Mouse (Mus musculus): ENCODE results near the gene Scaf11.

DNA sequence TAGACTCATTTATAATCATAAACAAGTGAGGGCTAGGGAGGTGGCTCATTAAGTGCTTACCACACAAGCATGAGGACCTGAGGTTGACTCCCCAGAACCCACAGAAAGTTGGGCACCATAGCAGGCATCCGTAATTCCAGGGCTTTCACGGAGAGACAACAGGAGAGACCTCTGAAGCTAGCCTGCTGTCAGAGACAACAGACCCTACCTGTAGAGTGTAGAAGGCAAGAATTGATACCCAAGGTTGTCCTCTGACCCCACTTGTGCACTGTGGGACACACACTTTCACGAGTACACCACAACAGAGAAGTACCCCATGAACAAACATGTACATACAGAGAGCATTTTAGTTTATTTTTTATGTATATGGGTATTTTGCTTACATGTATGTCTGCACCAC, 2.0 kb upstream of the Scaf11 start:
- TF ChIP-seq POLR2A (IDR thresholded peaks at IDR 0.05; ENCODE audit: low read depth, low read length) = no peak
- no peak for TF ChIP-seq CTCF (IDR thresholded peaks at IDR 0.05; ENCODE audit: borderline replicate concordance, insufficient read depth, low read length)
